Mouse (Mus musculus) MEL (cell line): Measurements from ENCODE around the gene BC025920. TPM values are rescaled to one million over a fixed set of nuclear protein-coding genes. Genes with fewer than 3 reads are reported as not detected.

ENCODE experiments used
- DNase-seq: peaks from one replicate; pipeline ENCODE4 v3.0.0; 2011; ENCODE audit warnings: low read depth, low spot score
- H3K27ac ChIP-seq: 2 replicates; pipeline ENCODE4 v1.5.1; 2012; ENCODE audit warnings: low read depth, mild to moderate bottlenecking, control low read depth, low read length, moderate library complexity; ENCODE audit not compliant: control insufficient read depth
- H3K27me3 ChIP-seq, 2 experiments: fragments of 150-350 bp in 1 of 2; sonication (generic) in 1 of 2; 2 replicates each; pipeline ENCODE4 v1.6.1; 2012; ENCODE audit warnings: low read length in 2 of 2, mild to moderate bottlenecking in 2 of 2, improper control_type of control experiment in 1 of 2, moderate library complexity in 1 of 2; ENCODE audit not compliant: insufficient read depth in 2 of 2, control insufficient read depth in 1 of 2
- H3K36me3 ChIP-seq, 2 experiments: 2 replicates each; pipeline ENCODE4 v1.6.1; 2012 to 2014; ENCODE audit warnings: low read length in 2 of 2, improper control_type of control experiment in 1 of 2, inconsistent platforms in 1 of 2, mild to moderate bottlenecking in 1 of 2; ENCODE audit not compliant: insufficient read depth in 2 of 2, control insufficient read depth in 1 of 2
- H3K4me1 ChIP-seq, 2 experiments: fragments of 150-350 bp in 1 of 2; sonication (generic) in 1 of 2; 2 replicates each; pipeline ENCODE4 v1.6.1; 2012; ENCODE audit warnings: low read length in 2 of 2, improper control_type of control experiment in 1 of 2, mild to moderate bottlenecking in 1 of 2; ENCODE audit not compliant: insufficient read depth in 2 of 2, control insufficient read depth in 1 of 2
- H3K4me3 ChIP-seq, 2 experiments: fragments of 150-350 bp in 1 of 2; sonication (generic) in 1 of 2; 2 replicates each; pipeline ENCODE4 v1.5.1; 2012; ENCODE audit warnings: low read depth in 2 of 2, low read length in 2 of 2, mild to moderate bottlenecking in 2 of 2, moderate library complexity in 2 of 2, control low read depth in 1 of 2, improper control_type of control experiment in 1 of 2; ENCODE audit not compliant: control insufficient read depth in 1 of 2, insufficient read depth in 1 of 2
- H3K79me2 ChIP-seq: 2 replicates; pipeline ENCODE4 v1.6.1; 2012; ENCODE audit warnings: mild to moderate bottlenecking, low read length, moderate library complexity; ENCODE audit not compliant: control insufficient read depth, poor library complexity, insufficient read depth
- H3K9ac ChIP-seq: 2 replicates; pipeline ENCODE4 v1.6.1; 2012; ENCODE audit warnings: low read depth, mild to moderate bottlenecking, control low read depth, low read length, moderate library complexity; ENCODE audit not compliant: control insufficient read depth, poor library complexity, severe bottlenecking
- H3K9me3 ChIP-seq: fragments of 150-350 bp; sonication (generic); replicated peaks from 2 replicates; pipeline ENCODE4 v1.6.1; 2012; ENCODE audit warnings: mild to moderate bottlenecking, low read length, improper control_type of control experiment, moderate library complexity; ENCODE audit not compliant: insufficient read depth
- BHLHE40 ChIP-seq: IDR thresholded peaks from 2 replicates; pipeline ENCODE4 v1.6.1; 2012; ENCODE audit warnings: low read depth, mild to moderate bottlenecking, inconsistent platforms, low read length, improper control_type of control experiment, borderline replicate concordance
- CHD2 ChIP-seq: IDR thresholded peaks from 2 replicates; pipeline ENCODE4 v1.6.1; 2011; ENCODE audit warnings: low read length, improper control_type of control experiment
- E2F4 ChIP-seq: IDR thresholded peaks from 2 replicates; pipeline ENCODE4 v1.6.1; 2011; ENCODE audit warnings: low read depth, low read length, improper control_type of control experiment, borderline replicate concordance
- ELF1 ChIP-seq: IDR thresholded peaks from 2 replicates; pipeline ENCODE4 v1.6.1; 2014; ENCODE audit warnings: low read depth, mild to moderate bottlenecking, inconsistent platforms, low read length, improper control_type of control experiment, moderate library complexity
- ETS1 ChIP-seq: IDR thresholded peaks from 2 replicates; pipeline ENCODE4 v1.6.1; 2012; ENCODE audit warnings: low read depth, mild to moderate bottlenecking, inconsistent platforms, low read length, improper control_type of control experiment, moderate library complexity
- HCFC1 ChIP-seq: IDR thresholded peaks from 2 replicates; pipeline ENCODE4 v1.6.1; 2012; ENCODE audit warnings: low read depth, mild to moderate bottlenecking, inconsistent platforms, low read length, improper control_type of control experiment, moderate library complexity
- JUND ChIP-seq: IDR thresholded peaks from 2 replicates; pipeline ENCODE4 v1.6.1; 2011; ENCODE audit warnings: low read depth, mild to moderate bottlenecking, improper control_type of control experiment, low read length
- KAT2A ChIP-seq: conservative IDR thresholded peaks from 2 replicates; pipeline ENCODE4 v1.6.1; 2012; ENCODE audit warnings: low read depth, low read length, improper control_type of control experiment, inconsistent platforms
- MAFK ChIP-seq: IDR thresholded peaks from 2 replicates; pipeline ENCODE4 v1.6.1; 2011; ENCODE audit warnings: low read depth, mild to moderate bottlenecking, low read length, improper control_type of control experiment, borderline replicate concordance
- MAZ ChIP-seq: IDR thresholded peaks from 2 replicates; pipeline ENCODE4 v1.6.1; 2012; ENCODE audit warnings: low read depth, mild to moderate bottlenecking, inconsistent platforms, low read length, improper control_type of control experiment
- MXI1 ChIP-seq: IDR thresholded peaks from 2 replicates; pipeline ENCODE4 v1.6.1; 2011; ENCODE audit warnings: mild to moderate bottlenecking, low read depth, low read length, improper control_type of control experiment
- NELFE ChIP-seq: IDR thresholded peaks from 2 replicates; pipeline ENCODE4 v1.6.1; 2011; ENCODE audit warnings: low read depth, low read length, improper control_type of control experiment
- NRF1 ChIP-seq: IDR thresholded peaks from 2 replicates; pipeline ENCODE4 v1.6.1; 2014; ENCODE audit warnings: low read depth, mild to moderate bottlenecking, inconsistent platforms, low read length, improper control_type of control experiment, moderate library complexity; ENCODE audit not compliant: poor library complexity, insufficient read depth, severe bottlenecking
- SMC3 ChIP-seq: IDR thresholded peaks from 2 replicates; pipeline ENCODE4 v1.6.1; 2011; ENCODE audit warnings: low read depth, low read length, improper control_type of control experiment
- TBP ChIP-seq: IDR thresholded peaks from 2 replicates; pipeline ENCODE4 v1.8.0; 2011; ENCODE audit warnings: low read depth, low read length, improper control_type of control experiment
- TCF12 ChIP-seq: IDR thresholded peaks from 2 replicates; pipeline ENCODE4 v1.6.1; 2014; ENCODE audit warnings: low read depth, mild to moderate bottlenecking, inconsistent platforms, low read length, improper control_type of control experiment, moderate library complexity
- USF1 ChIP-seq: IDR thresholded peaks from 2 replicates; pipeline ENCODE4 v1.6.1; 2014; ENCODE audit warnings: low read depth, mild to moderate bottlenecking, inconsistent platforms, low read length, improper control_type of control experiment, moderate library complexity
- ZKSCAN1 ChIP-seq: IDR thresholded peaks from 2 replicates; pipeline ENCODE4 v1.6.1; 2012; ENCODE audit warnings: low read depth, mild to moderate bottlenecking, inconsistent platforms, low read length, improper control_type of control experiment, moderate library complexity
- ZMIZ1 ChIP-seq: IDR thresholded peaks from 2 replicates; pipeline ENCODE4 v1.6.1; 2012; ENCODE audit warnings: low read depth, mild to moderate bottlenecking, inconsistent platforms, low read length, improper control_type of control experiment, moderate library complexity
- ZNF384 ChIP-seq: IDR thresholded peaks from 2 replicates; pipeline ENCODE4 v1.6.1; 2012; ENCODE audit warnings: low read depth, mild to moderate bottlenecking, inconsistent platforms, low read length, improper control_type of control experiment
- polyA plus RNA-seq, 2 experiments: library from polyadenylated mRNA; stranded (reverse) in 1 of 2; unstranded in 1 of 2; fragments of >175 nt in 1 of 2; fragments of >200 nt in 1 of 2; gene quantifications; 2 replicates each; pipeline versions ENCODE4 v1.2.1 to v1.2.4; 2012; ENCODE audit warnings: low replicate concordance in 2 of 2, low read depth in 1 of 2; ENCODE audit not compliant: insufficient read length in 2 of 2, insufficient read depth in 1 of 2, missing spikeins in 1 of 2
- total RNA-seq: library from RNA; depleted of rRNA; stranded (reverse); fragments of 300-350 nt; gene quantifications from 2 replicates; pipeline ENCODE4 v1.2.3, GENCODE M21; 2012

BC025920 gene
- total and polyA plus RNA-seq, 3 experiments = 1.1 to 1.7 TPM; not detected in 1

DNA sequence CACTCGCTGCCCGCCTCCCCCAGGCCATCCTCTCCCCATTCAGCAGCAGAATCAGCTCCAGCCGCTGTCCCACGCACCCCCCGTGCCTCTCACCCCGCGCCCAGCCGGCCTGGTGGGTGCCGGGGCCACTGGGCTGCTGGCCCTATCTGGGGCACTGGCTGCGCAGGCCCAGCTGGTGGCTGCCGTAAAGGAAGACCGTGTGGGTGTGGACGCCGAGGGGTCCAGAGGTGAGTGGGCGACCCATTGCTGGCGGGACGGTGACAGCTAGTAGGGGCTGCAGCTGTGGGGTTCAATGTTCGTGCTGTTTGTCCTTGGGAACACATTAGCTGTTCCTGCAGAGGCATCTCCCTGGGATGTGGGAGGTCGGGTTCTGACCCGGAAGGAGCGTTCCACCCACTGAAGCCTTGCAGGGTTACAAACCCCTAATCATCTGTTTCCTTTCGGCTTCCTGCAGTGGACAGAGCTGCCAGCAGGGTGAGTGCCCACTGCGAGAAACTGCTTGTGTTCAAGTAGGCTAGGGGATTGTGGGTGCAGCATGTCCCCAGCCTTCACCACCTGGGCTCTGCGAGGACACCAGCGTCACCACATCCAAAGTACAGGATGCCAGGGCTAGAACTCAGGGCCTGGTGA, 25.5 kb upstream of the BC025920 start:
- Histone ChIP-seq H3K4me3 (no peak overlapping the region), H3K9me3 (no peaks in the 10 kb centered on the region), H3K9ac (no peak overlapping the region), H3K27me3 (no peaks in the 10 kb centered on the region), H3K79me2 (no peaks in the 10 kb centered on the region), H3K36me3 (no peaks in the 10 kb centered on the region; a peak in 1 of 4 replicates), H3K27ac (no peak overlapping the region), H3K4me1 (peaks cover 0 to 2% of the 10 kb centered on the region in 2 experiments; a peak in 2 of 4 replicates)
- no peak for DNase-seq
- TF ChIP-seq MXI1 (no peak), BHLHE40 (no peak), MAZ (no peak), ZMIZ1 (no peak), MAFK (no peak), USF1 (no peak), KAT2A (no peak), CHD2 (no peak), NELFE (no peak), SMC3 (no peak), E2F4 (no peak), ELF1 (no peak), NRF1 (no peak), HCFC1 (no peak), JUND (no peak), ZKSCAN1 (no peak)

GRCm38 (mm10) chr10:81583347-81583746, 22.7 kb upstream of the BC025920 start:
- Histone ChIP-seq H3K27ac (no peak overlapping the region), H3K9me3 (no peaks in the 10 kb centered on the region), H3K27me3 (no peaks in the 10 kb centered on the region), H3K36me3 (no peaks in the 10 kb centered on the region)
- no peak for DNase-seq
- no peak for TF ChIP-seq TBP
- TF ChIP-seq CHD2 = no peak
- TF ChIP-seq ETS1 = no peak
- TF ChIP-seq USF1 = no peak
- TF ChIP-seq ZMIZ1 = no peak
- no peak for TF ChIP-seq ELF1
- no peak for TF ChIP-seq ZNF384
- TF ChIP-seq JUND = no peak
- no peak for TF ChIP-seq TCF12
- TF ChIP-seq E2F4 = no peak
- TF ChIP-seq SMC3 = no peak
- TF ChIP-seq, all 39 proteins: peak for 0
- Histone ChIP-seq H3K79me2 (no peaks in the 10 kb centered on the region), H3K9ac (no peak overlapping the region), H3K4me1 (no peaks in the 10 kb centered on the region; a peak in 1 of 4 replicates), H3K4me3 (no peak overlapping the region)
